Mouse (Mus musculus) small intestine, adult 2 months (tissue): ENCODE measurements at regions not wholly inside any gene's neighbourhood (a gene's known extent, or its start where the extent isn't known, plus 50 kb on each side); places are given as distances from the start of the nearest gene placed in this dataset.

Experiments used
- CTCF ChIP-seq: fragments of 200-500 bp; IDR thresholded peaks from 2 replicates; pipeline ENCODE4 v1.5.1; 2012; ENCODE audit warnings: low read depth, mild to moderate bottlenecking, control low read depth, inconsistent platforms, low read length, moderate library complexity, mixed read lengths; ENCODE audit not compliant: insufficient replicate concordance, insufficient read length; ENCODE audit errors: extremely low read depth
- POLR2A ChIP-seq: fragments of 200-500 bp; IDR thresholded peaks from 2 replicates; pipeline ENCODE4 v1.6.1; 2012; ENCODE audit warnings: low read depth, mild to moderate bottlenecking, control low read depth, inconsistent platforms, low read length, moderate library complexity

DNA sequence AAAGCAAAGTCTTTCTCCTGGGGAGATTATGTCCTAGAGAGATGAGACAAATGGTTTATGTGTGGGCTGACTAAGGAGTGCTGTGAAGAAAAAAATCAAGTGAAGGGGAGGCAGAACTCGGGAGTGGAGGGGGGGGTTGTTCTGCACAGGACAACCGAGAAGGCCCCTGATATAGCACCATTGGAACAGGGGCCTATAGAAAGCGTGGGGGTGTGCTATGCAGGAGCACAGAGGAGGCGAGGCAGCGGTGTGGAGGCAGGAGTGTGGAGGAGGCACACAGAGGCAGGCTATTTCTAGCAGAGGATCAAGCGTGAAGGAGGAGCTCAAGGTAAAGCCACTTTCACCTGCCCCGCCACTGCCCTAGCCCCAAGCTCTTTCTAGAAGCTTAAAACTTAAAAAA is 88.0 kb upstream of the Dapk1 start:
- TF ChIP-seq POLR2A (no peak), CTCF (no peak)
